Mouse (Mus musculus) CH12.LX (cell line): ENCODE measurements around the gene B4galt1. TPM values are rescaled to one million over a fixed set of nuclear protein-coding genes. Genes with fewer than 3 reads are reported as not detected.

Experiments
- DNase-seq: peaks from one replicate; pipeline ENCODE4 v3.0.0-alpha.2; 2013; ENCODE audit errors: extremely low read depth
- H3K27ac ChIP-seq: 2 replicates; pipeline ENCODE4 v1.5.1; 2012; ENCODE audit warnings: low read depth, mild to moderate bottlenecking, control low read depth, moderate library complexity; ENCODE audit not compliant: insufficient read depth
- H3K27me3 ChIP-seq: replicated peaks from 2 replicates; pipeline ENCODE3; 2012; ENCODE audit warnings: inconsistent platforms
- H3K36me3 ChIP-seq, 2 experiments: replicated peaks in 1 of 2; 2 replicates each; pipeline versions ENCODE3 to v1.6.1; 2012; ENCODE audit warnings: inconsistent platforms in 1 of 2, low read length in 1 of 2, mild to moderate bottlenecking in 1 of 2, mixed read lengths in 1 of 2, moderate library complexity in 1 of 2; ENCODE audit not compliant: control insufficient read depth in 1 of 2, insufficient read depth in 1 of 2
- H3K4me1 ChIP-seq, 2 experiments: 2 replicates each; pipeline ENCODE4 v1.6.1; 2012; ENCODE audit warnings: inconsistent platforms in 1 of 2, moderate library complexity in 1 of 2; ENCODE audit not compliant: insufficient read depth in 2 of 2, control insufficient read depth in 1 of 2
- H3K4me2 ChIP-seq: 2 replicates; pipeline ENCODE4 v1.6.1; 2012; ENCODE audit warnings: low read depth, mild to moderate bottlenecking, control low read depth; ENCODE audit not compliant: poor library complexity, insufficient read depth, severe bottlenecking
- H3K4me3 ChIP-seq, 3 experiments: fragments of 150-350 bp in 1 of 3; sonication (generic) in 1 of 3; replicated peaks in 1 of 3; 2 replicates each; pipeline versions ENCODE3 to v1.5.1; 2011 to 2012; ENCODE audit warnings: low read depth in 2 of 3, low read length in 2 of 3, mild to moderate bottlenecking in 2 of 3, moderate library complexity in 2 of 3, control low read depth in 1 of 3, improper control_type of control experiment in 1 of 3, inconsistent platforms in 1 of 3, mixed read lengths in 1 of 3; ENCODE audit not compliant: poor library complexity in 1 of 3
- H3K79me2 ChIP-seq: replicated peaks from 2 replicates; pipeline ENCODE4 v1.6.1; 2012; ENCODE audit warnings: mild to moderate bottlenecking, moderate library complexity; ENCODE audit not compliant: control insufficient read depth, poor library complexity, insufficient read depth, severe bottlenecking; ENCODE audit errors: extremely low read depth
- H3K9ac ChIP-seq: 2 replicates; pipeline ENCODE4 v1.6.1; 2012; ENCODE audit warnings: low read depth, mild to moderate bottlenecking, control low read depth, moderate library complexity; ENCODE audit not compliant: insufficient read depth
- H3K9me3 ChIP-seq: replicated peaks from 2 replicates; pipeline ENCODE3; 2012; ENCODE audit warnings: low read length, inconsistent platforms, mixed read lengths
- CHD1 ChIP-seq: IDR thresholded peaks from 2 replicates; pipeline ENCODE4 v1.6.1; 2012; ENCODE audit warnings: low read depth, low read length, improper control_type of control experiment, inconsistent platforms
- CTCF ChIP-seq, 2 experiments: IDR thresholded peaks in 1 of 2; conservative IDR thresholded peaks in 1 of 2; 2 replicates each; pipeline ENCODE4 v1.5.1; 2011 to 2012; ENCODE audit warnings: low read depth in 2 of 2, low read length in 2 of 2, improper control_type of control experiment in 1 of 2, inconsistent platforms in 1 of 2, mild to moderate bottlenecking in 1 of 2, moderate library complexity in 1 of 2
- E2F4 ChIP-seq: IDR thresholded peaks from 2 replicates; pipeline ENCODE4 v1.6.1; 2011; ENCODE audit warnings: low read depth, low read length, improper control_type of control experiment; ENCODE audit not compliant: insufficient replicate concordance
- ELF1 ChIP-seq: IDR thresholded peaks from 2 replicates; pipeline ENCODE4 v1.6.1; 2014; ENCODE audit warnings: low read depth, mild to moderate bottlenecking, inconsistent platforms, low read length, improper control_type of control experiment
- EP300 ChIP-seq: IDR thresholded peaks from 2 replicates; pipeline ENCODE4 v1.6.1; 2011; ENCODE audit warnings: low read length, improper control_type of control experiment
- ETS1 ChIP-seq: conservative IDR thresholded peaks from 2 replicates; pipeline ENCODE4 v1.6.1; 2012; ENCODE audit warnings: low read depth, mild to moderate bottlenecking, inconsistent platforms, low read length, improper control_type of control experiment, moderate library complexity
- JUND ChIP-seq: conservative IDR thresholded peaks from 2 replicates; pipeline ENCODE4 v1.6.1; 2011; ENCODE audit warnings: low read depth, low read length, improper control_type of control experiment
- MAFK ChIP-seq: IDR thresholded peaks from 2 replicates; pipeline ENCODE4 v1.6.1; 2011; ENCODE audit warnings: low read length, improper control_type of control experiment; ENCODE audit not compliant: insufficient replicate concordance
- MAX ChIP-seq: IDR thresholded peaks from 2 replicates; pipeline ENCODE4 v1.6.1; 2011; ENCODE audit warnings: low read length, improper control_type of control experiment
- MEF2A ChIP-seq: IDR thresholded peaks from 2 replicates; pipeline ENCODE4 v1.6.1; 2014; ENCODE audit warnings: low read depth, mild to moderate bottlenecking, inconsistent platforms, low read length, improper control_type of control experiment, borderline replicate concordance
- MXI1 ChIP-seq: IDR thresholded peaks from 2 replicates; pipeline ENCODE4 v1.6.1; 2011; ENCODE audit warnings: mild to moderate bottlenecking, low read depth, low read length, improper control_type of control experiment
- NELFE ChIP-seq: IDR thresholded peaks from 2 replicates; pipeline ENCODE4 v1.6.1; 2011; ENCODE audit warnings: low read depth, low read length, improper control_type of control experiment
- NRF1 ChIP-seq: IDR thresholded peaks from 2 replicates; pipeline ENCODE4 v1.6.1; 2014; ENCODE audit warnings: low read depth, mild to moderate bottlenecking, inconsistent platforms, low read length, improper control_type of control experiment, moderate library complexity
- PAX5 ChIP-seq: IDR thresholded peaks from 2 replicates; pipeline ENCODE4 v1.6.1; 2012; ENCODE audit warnings: low read length, inconsistent platforms, mixed read lengths
- POLR2A ChIP-seq: IDR thresholded peaks from 2 replicates; pipeline ENCODE4 v1.6.1; 2011; ENCODE audit warnings: low read depth, mild to moderate bottlenecking, improper control_type of control experiment, low read length
- RAD21 ChIP-seq: IDR thresholded peaks from 2 replicates; pipeline ENCODE4 v1.6.1; 2011; ENCODE audit warnings: low read depth, mild to moderate bottlenecking, low read length, improper control_type of control experiment, moderate library complexity
- RCOR1 ChIP-seq: conservative IDR thresholded peaks from 2 replicates; pipeline ENCODE4 v1.6.1; 2012; ENCODE audit warnings: low read depth, mild to moderate bottlenecking, inconsistent platforms, low read length, improper control_type of control experiment
- SIN3A ChIP-seq: IDR thresholded peaks from 2 replicates; pipeline ENCODE4 v1.6.1; 2012; ENCODE audit warnings: low read length, improper control_type of control experiment, inconsistent platforms
- TBP ChIP-seq: conservative IDR thresholded peaks from 2 replicates; pipeline ENCODE4 v1.6.1; 2011; ENCODE audit warnings: low read depth, low read length, improper control_type of control experiment
- TCF12 ChIP-seq: IDR thresholded peaks from 2 replicates; pipeline ENCODE4 v1.6.1; 2014; ENCODE audit warnings: low read depth, mild to moderate bottlenecking, inconsistent platforms, low read length, improper control_type of control experiment
- USF2 ChIP-seq: conservative IDR thresholded peaks from 2 replicates; pipeline ENCODE4 v1.6.1; 2011; ENCODE audit warnings: low read depth, low read length, improper control_type of control experiment
- ZNF384 ChIP-seq: IDR thresholded peaks from 2 replicates; pipeline ENCODE4 v1.6.1; 2012; ENCODE audit warnings: low read depth, low read length, improper control_type of control experiment, inconsistent platforms
- dilution Hi-C: fragments of 300-500 bp; cut with MboI; formaldehyde crosslinking; loops from 2 replicates; pipeline ENCODE4 v1.14.3; 2020; ENCODE audit warnings: low sequenced_read_pairs; ENCODE audit not compliant: extremely low pct_unique_long_range_greater_than_20kb, extremely low pct_ligation_motif_present
- in situ Hi-C: fragments of 300-500 bp; cut with MboI; formaldehyde crosslinking; loops from 3 replicates; pipeline ENCODE4 v1.14.3; 2019; ENCODE audit warnings: low sequenced_read_pairs, low pct_ligation_motif_present, low pct_unique_long_range_greater_than_20kb, mixed read lengths
- polyA plus RNA-seq: library from polyadenylated mRNA; unstranded; fragments of >175 nt; gene quantifications from 2 replicates; pipeline ENCODE4 v1.2.1, GENCODE M21; 2012; ENCODE audit warnings: low read depth; ENCODE audit not compliant: insufficient read length
- total RNA-seq, 2 experiments: library from RNA; depleted of rRNA; stranded (reverse); fragments of 300-350 nt in 1 of 2; fragments of >200 nt in 1 of 2; gene quantifications; 2 replicates each; pipeline ENCODE4 v1.2.3; 2012 to 2014

Gene B4galt1
- total and polyA plus RNA-seq, 3 experiments, result 46.6 to 80.2 (median 66.6) TPM

GRCm38 (mm10) chr4:40774279-40775259 is 79.2 kb downstream of the B4galt1 start (continued):
- TF ChIP-seq SIN3A (peak; percentile 62; the same call in 1 of the 2 replicates), NRF1 (no peak), NELFE (peak; percentile 41; the same call in 1 of the 2 replicates), JUND (no peak)

DNA sequence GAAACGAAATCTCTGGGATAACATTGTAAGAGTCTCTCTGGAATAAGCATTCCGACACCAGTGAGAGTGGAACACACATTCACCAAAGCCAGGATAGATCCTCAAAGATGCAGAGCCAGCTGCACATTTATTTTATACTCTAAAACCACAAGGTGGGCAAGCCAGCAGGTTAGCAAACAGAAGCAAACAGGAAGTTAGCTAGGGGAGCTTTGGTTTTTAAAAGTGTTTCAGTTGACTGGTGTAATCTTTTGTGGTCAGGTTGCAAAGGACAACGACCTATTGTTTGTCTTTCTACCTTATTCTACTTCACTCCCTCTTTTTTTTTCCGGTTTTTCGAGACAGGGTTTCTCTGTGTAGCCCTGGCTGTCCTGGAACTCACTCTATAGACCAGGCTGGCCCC is 93.9 kb downstream of the B4galt1 start:
- no peak for DNase-seq
- Histone ChIP-seq H3K27ac (no peak overlapping the region), H3K4me1 (peaks cover 4 to 6% of the 10 kb centered on the region in 2 experiments; a peak in 1 of 4 replicates), H3K9me3 (no peaks in the 10 kb centered on the region), H3K4me3 (no peak overlapping the region), H3K36me3 (peaks cover 4 to 9% of the 10 kb centered on the region in 2 experiments), H3K27me3 (peaks cover 34% of the 10 kb centered on the region), H3K4me2 (no peak overlapping the region), H3K79me2 (peaks cover 23% of the 10 kb centered on the region), H3K9ac (no peak overlapping the region; the same call in 1 of the 2 replicates)
- in situ Hi-C loops, result no loop called here
- TF ChIP-seq ETS1 (no peak), RCOR1 (no peak), TBP (no peak), RAD21 (no peak), MXI1 (no peak), MAX (no peak), ZNF384 (no peak), EP300 (no peak), USF2 (no peak), NELFE (no peak), MEF2A (no peak), ELF1 (no peak), MAFK (no peak), E2F4 (no peak), CHD1 (no peak), PAX5 (no peak), POLR2A (no peak), CTCF (conservative IDR thresholded peaks at IDR 0.05 in 1 of 2, IDR thresholded peaks at IDR 0.05 in 1 of 2; ENCODE audit: low read depth in 2 of 2, low read length in 2 of 2) (no peak), TCF12 (no peak), SIN3A (no peak)
- dilution Hi-C loops, result no loop called here
